Mouse (Mus musculus) kidney, adult 11 months (tissue): ENCODE data around the gene Mtmr4.

Experiments used
- DNase-seq: peaks from one replicate; pipeline ENCODE4 v3.0.0; 2022

The Mtmr4 gene

DNA sequence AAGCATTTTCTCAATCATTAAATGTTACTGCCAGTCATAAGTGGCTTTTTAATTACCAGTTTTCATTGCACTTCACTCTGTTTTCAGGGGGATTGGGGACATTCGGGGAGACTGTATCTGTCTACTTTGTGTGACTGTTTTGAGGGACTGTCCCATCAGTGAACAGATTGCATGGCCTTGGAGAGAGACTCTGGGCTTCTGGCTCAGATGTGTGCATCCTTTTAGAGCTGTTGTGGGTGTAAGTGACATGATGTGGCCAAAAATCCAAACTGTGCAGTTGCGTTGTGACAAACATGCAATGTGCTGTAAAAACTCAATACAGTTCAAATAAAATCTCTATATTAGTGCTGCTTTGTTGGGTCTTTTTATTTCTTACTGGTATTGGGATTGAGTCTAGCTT lies 24.0 kb downstream of the Mtmr4 start:
- DNase-seq, result no peak

DNA sequence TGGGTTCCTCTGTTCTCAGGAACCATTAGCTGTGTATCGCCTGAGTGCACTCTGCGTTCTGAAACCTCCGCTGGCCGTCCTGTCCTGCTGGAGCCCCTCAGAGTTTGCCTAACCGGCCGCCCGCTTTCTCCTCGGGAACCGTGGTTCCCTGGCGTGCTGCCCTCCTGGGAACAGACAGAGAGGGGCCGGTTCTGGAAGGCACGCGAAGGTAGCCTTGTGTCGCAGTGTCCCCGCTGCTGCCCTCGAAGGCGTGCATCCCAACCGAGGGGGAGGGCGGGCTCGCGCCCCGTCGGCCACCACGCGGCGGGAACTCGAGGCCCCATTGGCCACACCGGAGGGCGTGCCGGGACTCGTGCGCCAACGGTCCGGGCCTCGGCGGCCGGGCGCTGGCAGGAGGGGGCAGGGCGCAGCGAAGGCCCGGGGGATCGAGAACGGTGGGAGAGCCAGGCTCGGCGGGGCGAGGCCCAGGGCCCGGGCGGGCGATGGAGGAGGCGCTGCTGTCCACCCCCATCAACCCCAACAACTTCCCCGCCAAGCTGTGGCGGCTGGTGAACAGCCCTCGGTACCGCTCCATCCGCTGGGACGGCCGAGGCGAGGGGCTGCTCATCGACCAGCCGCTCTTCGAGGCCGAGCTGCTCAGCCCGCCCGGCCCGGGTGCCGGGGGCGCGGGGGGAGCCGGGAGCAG lies 25.0 kb downstream of the Mtmr4 start, which contains the start of gene Hsf5:
Hsf5 (plus strand) TSS at position 375 of the 685 bp plus-strand sequence.
- no peak for DNase-seq

DNA sequence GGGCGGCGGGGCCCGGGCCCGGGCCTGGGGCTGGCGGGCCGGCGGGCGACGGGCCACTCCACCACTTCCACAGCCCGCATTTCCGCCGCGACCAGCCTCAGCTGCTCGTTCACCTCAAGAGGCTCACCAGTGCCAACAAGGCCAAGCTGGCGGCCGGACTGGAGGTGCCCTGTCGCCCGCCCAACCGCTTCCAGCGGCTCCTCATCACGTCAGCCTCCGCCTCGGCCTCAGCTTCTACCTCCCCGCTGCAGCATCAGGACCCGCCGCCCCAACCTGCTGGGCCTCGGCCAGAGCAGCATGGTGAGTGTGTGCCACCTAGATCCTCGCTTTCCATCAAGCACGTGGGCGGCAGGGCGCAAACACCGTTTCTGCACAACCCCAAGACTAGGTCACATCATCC lies 25.6 kb downstream of the Mtmr4 start:
- no peak for DNase-seq

DNA sequence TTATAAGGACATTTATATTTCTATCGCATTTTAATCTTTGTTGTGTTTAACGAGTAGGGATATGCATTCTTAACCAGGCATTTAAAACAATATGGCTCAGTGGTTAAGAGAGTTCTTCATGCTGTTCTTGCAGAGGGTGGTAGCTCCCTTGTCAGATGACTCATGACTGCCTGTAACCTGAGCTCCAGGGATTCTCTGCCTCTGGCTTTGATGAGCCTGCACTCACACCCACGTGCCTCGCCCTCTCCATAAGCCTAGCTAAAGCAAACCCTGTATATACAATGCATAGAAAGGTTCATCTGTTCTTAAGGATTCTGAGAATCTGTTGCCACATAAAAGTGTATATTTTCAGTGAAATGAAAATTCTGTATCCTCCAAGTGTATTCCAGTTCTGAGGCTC lies 31.2 kb downstream of the Mtmr4 start:
- DNase-seq, result no peak

DNA sequence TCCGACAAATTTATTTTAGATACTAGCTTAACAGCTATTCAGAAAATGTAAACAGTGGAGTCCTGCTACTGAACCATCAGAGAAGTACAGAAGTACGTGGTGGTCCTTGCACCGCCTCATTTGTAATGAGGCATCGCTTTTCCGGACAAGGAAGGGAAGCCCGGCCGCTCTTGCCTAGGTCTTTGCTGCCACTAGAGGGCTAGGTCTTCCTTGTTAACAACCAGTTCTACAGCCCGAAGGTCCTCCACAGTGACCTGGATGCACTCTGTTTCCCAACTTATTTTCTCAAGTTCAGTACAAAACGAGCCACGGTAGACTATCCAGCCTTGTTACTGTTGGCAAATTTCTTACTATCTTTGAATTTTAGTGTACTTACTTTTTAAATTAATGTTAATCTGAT lies 37.9 kb downstream of the Mtmr4 start:
- no peak for DNase-seq

DNA sequence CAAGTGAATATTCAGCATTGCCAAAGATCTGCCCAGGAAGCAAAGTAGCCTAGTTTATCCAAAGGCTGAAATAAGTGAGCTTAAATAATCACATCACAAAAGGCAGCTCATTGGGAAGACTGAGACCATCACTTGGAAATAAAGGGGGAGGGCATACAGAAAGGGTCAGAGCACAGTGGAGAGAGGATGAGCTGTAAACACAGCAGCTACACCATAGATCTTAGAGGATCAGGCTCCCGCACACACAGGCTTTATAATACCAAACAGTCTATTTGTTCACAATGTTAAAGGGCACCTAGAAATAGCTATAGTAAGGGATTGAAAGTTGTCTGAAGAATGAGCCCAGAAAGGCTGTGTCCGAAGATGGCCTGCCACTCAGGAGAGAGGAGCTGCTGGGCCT lies 46.8 kb downstream of the Mtmr4 start:
- DNase-seq, result no peak

DNA sequence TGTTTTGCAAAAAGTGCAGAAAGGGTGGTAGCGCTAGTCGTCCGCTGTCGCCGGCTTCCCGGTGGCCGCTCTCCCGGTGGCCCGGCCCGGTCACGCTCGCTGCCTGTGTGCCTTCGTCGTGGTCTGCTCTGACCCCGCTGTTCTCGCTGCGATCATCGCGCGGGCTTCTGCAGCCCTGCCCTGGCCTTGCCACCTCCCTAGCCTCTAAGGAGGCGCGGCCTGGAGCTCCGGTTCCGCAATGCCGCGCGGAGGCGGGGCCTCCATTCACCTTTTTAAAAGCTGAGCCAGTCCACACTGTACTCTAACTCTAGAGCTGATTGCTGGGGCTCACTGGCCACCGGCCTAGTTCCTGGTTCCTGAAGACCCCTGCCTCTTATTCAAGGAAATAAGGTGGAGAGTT lies 47.2 kb downstream of the Mtmr4 start:
- peak; percentile 65 for DNase-seq

DNA sequence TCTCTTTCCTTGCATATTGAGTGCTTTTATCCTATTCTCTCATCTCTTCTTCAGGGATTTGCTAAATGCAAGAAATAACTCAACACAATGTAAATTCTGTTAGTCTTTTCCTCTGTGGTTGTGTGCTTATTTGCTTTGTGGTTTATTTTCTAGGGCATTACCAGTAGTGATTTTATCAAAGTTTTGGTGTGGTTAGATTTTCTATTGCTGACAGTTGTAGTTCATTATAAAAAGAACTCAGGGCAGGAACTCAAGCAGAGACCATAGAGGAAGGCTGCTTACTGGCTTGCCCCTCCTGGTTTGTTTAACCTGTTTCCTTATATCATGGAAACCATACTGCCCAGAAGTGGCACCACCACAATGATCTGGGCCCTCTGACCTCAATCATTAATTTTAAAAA lies 50.9 kb downstream of the Mtmr4 start:
- no peak for DNase-seq

DNA sequence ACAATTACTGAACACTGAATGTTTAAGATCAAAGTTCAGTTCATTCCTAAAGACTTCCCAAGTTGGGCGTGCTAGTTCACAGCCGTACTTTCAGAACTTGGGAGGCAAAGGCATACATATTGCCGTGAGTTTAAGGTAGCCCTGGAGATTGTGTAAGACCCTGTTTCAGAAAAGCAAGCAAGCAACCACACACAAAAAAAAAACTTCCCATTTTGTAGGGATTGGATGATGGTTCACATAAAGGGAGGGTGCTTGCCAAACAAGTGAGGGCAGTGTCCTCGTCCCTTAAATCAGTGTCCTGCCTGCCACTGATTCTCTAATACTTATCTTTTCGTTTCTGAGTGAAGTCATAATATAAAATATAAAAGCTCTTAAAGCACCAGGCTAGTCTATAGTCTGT lies 62.7 kb downstream of the Mtmr4 start:
- no peak for DNase-seq

DNA sequence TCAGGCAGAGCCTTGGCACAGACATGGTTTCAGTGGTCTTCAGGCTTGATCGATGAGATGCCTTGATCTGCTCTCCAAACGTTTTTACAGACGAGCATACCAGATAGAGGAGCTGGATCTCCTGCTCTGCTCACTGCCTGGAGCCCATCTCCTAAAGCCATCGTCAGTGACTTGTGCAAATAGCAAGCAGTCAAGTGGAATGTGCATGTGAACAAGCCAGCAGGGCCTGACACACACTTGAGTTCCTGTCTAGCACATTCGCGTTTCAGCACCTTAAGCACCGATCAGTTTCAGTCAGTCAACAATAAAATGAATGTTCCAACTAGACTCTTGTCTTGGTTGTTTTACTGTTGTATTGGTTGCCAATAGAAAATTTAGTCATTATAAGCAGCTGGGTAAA lies 67.3 kb downstream of the Mtmr4 start:
- no peak for DNase-seq

DNA sequence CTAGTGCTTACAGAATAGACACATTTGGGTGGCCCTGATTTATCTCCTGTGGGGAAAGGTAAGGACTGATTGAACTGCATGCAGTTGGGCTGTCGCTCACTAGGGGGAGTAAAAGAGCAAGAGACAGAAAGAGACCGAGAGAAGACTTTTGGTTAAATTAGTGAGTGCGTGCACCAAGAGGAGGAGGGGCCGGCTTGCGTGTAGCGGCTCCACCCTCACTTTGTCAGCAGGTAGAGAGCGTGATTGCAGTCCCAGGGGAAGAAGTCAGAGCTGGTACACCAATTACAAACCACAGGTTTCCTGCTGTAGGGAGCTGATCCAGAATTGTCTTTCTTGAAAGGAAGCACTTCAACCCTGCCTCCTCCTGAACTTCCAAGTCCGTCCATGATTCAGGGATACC lies 70.4 kb downstream of the Mtmr4 start, which contains the start of gene Rnf43:
Rnf43 (plus strand) TSS at position 316 of the 400 bp plus-strand sequence.
- peak; percentile 93 for DNase-seq

DNA sequence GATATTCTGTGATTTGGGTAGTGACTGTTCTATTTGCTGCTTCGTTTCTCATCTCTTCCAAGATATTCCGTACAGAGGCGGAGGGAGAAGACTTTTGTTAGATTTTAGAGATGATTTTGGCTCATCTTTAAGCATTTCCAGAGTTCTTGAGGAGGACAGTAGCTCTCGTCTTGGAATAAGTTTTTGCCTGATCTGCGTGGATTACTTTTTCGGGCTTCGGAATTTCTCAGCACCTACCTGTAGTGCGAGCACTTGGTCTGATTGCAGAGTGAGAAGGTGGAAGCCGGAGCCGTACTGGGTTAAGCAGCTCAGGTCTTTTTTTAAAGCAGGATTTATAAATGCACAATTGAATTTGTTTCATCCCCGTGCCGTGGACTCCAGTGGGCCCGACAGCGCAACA lies 70.9 kb downstream of the Mtmr4 start:
- DNase-seq, result no peak

DNA sequence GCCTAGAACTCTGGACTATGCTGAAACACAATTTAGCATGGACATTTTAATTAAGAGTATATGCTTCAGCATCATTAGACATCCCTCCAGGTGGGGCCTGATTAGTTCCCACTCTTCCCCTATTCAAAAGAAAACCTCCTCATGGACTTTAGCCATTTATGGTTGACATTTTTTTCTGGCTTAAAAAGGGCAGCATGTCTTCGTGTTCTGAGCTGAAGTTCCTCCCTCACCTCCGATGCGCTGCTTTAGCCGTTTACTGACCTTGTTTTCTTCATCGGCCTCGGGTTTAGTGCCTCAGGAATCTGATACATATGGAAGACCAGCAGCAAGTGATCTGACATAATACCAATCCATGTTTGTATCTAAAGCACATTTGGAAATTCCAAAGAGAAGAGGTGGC lies 72.0 kb downstream of the Mtmr4 start:
- DNase-seq, result no peak

DNA sequence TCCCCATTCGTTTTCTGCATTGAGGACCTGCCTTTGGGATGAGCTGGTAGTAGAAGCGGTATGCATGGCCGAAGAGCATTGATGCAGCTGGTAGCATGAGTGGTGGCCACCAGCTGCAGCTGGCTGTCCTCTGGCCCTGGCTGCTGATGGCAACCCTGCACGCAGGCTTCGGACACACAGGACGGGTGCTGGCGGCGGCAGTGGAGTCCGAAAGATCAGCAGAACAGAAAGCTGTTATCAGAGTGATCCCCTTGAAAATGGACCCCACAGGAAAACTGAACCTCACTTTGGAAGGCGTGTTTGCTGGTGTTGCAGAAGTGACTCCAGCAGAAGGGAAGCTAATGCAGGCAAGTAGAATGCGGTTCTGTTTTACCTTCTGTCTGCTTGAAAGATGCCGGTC lies 72.6 kb downstream of the Mtmr4 start:
- no peak for DNase-seq

DNA sequence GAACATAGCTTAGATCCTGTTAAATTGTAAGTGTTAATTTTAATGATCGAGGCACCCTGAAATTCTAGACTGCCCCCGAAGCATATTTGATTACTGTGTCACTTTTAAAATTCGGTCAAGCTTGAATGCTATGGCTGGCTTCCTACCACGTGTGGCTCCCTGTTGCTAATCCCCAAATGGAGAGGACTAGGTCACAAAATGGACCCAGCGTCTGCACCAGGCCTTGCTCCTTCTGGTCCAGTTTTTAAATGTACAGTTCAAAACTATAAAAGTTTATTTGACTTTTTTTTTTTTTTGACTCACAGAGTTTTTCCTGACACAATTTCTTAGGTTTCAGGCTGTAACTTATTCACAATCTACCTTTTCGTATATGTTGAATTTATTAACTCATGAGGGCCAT lies 73.3 kb downstream of the Mtmr4 start:
- DNase-seq, result no peak

DNA sequence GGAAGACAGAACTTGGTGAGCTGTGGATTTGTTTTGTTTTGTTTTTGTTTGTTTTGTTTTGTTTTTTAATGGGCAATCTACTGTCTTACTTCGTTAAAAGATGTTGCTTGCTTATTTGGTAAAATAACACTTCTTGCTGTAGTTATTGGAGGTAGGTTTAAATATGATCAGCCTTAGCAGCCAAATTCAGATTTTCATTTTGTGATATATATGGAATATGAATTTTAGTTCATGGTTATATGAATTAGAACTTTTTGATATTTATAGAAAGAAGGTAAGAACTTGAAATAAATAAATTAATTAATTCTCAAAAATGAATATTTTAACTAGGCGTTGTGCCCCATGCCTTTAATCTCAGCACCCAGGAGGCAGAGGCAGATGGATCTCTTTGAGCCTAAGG lies 73.7 kb downstream of the Mtmr4 start:
- no peak for DNase-seq
